Mouse (Mus musculus): ENCODE data around the gene Pdgfc.

DNA sequence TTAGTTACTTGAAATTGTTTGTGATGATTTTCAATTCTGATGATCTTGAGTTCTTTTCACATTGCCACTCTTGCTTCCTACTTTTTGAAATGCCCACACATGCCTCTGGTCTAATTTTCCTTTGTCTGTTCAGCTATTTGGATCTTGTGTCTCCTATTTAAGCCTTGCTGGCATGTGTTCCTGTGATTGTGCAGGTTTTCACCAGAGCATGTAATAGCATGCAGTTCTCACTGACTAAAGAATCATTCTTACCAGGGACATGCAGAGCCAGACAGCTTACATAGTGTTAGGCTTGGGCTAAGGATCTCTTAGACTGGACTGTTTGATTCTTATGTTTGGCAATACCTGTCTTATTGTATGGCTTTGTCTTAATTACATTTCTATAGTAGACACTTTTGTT, 107.5 kb downstream of the Pdgfc start:
- TF ChIP-seq CTCF (IDR thresholded peaks at IDR 0.05; ENCODE audit: insufficient read depth, low read depth, low read length) = no peak
- TF ChIP-seq POLR2A (IDR thresholded peaks at IDR 0.05; ENCODE audit: insufficient read depth, low read depth, low read length) = no peak
